11 mouse cellular contexts compared by ENCODE assay signal in the genomic region with DNA sequence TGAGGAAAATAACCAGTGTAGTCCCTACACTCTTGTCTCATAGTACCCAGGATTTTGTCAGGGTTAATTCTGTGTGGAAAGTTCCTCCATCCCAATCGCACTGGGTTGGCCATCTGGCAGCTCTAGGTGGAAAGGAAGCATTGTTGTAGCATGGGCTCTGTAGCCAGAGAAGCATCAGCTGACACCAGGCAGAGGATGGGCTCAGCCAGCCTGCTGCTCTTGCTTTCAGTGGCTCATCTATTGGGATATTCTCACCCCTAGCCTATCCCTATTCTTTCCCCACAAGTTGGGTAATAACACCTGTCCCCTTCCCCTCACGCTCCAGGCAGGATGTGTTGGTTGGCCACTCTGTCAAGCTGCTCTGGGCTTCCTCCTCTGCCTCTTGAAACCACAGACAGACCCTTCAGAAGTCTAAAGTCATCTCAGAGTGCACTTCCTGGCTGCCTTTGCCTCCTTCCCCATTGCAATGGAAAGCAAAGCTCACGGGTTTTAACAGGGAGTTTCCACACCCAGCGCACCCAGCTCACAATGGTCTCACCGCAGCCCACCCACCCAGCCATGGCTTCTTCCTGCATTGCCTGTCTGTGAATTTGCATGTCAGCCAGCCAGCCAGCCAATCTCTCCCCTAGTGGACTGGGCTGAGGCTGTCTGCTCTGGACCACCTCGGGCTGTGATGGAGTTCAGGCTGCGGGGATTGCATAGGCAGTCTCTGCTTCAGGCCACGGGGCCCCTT. TPM values are rescaled to one million over a fixed set of nuclear protein-coding genes. Genes with fewer than 3 reads are reported as not detected.
DNase-seq lines count a peak whose midpoint lies in the region; ATAC-seq and TF ChIP-seq lines count a peak whose summit lies in the region.
"Had no signal": no experiment of that assay in that cellular context is flagged by ENCODE, and none has a peak within 500 bp of the region (broad histone marks: within the 10 kb centered on the region; RNA-seq: fewer than 3 reads in every experiment).

No protein-coding gene starts in this region.

- H3K36me3 ChIP-seq in heart, embryonic 13.5 days, result no peaks in the 10 kb centered on the region
- no peaks in the 10 kb centered on the region; the same call in 1 of the 2 replicates for H3K36me3 ChIP-seq in liver, postnatal 0 days (replicated peaks; ENCODE audit: insufficient read depth, low read length)
- H3K36me3 ChIP-seq: lung, embryonic 15.5 days had no signal

- WGBS in heart, embryonic 13.5 days, result 55% methylated on average over 8 of the region's 8 CpGs
- 23% methylated on average over 8 of the region's 8 CpGs for WGBS in liver, postnatal 0 days (ENCODE audit: insufficient replicate concordance)

- no peak for TF ChIP-seq EP300 in liver, postnatal 0 days (IDR thresholded peaks at IDR 0.05; ENCODE audit: low read depth)

- no peak overlapping the region for H3K27ac ChIP-seq in heart, embryonic 13.5 days (replicated peaks)
- peak overlapping the region; percentile 55; the same call in 1 of the 2 replicates for H3K27ac ChIP-seq in liver, postnatal 0 days (ENCODE audit: low read depth)
- no peak overlapping the region for H3K27ac ChIP-seq in gastrocnemius, adult 2 months
- H3K27ac ChIP-seq: lung, embryonic 15.5 days had no signal

- H3K27me3 ChIP-seq in heart, embryonic 13.5 days (replicated peaks), result no peaks in the 10 kb centered on the region
- H3K27me3 ChIP-seq in liver, postnatal 0 days (ENCODE audit: insufficient read depth, low read length), result no peaks in the 10 kb centered on the region
- H3K27me3 ChIP-seq: lung, embryonic 15.5 days; Patski had no signal

- intact Hi-C loops in gastrocnemius, adult 2 months (cut with DNase I), result no loop called here

- H3K4me3 ChIP-seq in heart, embryonic 13.5 days, result no peak overlapping the region
- H3K4me3 ChIP-seq in liver, postnatal 0 days (ENCODE audit: low read depth, low read length), result no peak overlapping the region
- H3K4me3 ChIP-seq in gastrocnemius, adult 2 months, result no peak overlapping the region
- H3K4me3 ChIP-seq: lung, embryonic 15.5 days had no signal

- no peak for TF ChIP-seq CTCF in liver, postnatal 0 days (IDR thresholded peaks at IDR 0.05; ENCODE audit: low read depth)
- TF ChIP-seq CTCF in gastrocnemius, adult 2 months (IDR thresholded peaks at IDR 0.05), result no peak

- ATAC-seq in heart, embryonic 13.5 days (ENCODE audit: extremely low read depth, insufficient number of reproducible peaks, low FRiP score, low TSS enrichment), result no peak
- ATAC-seq in liver, postnatal 0 days, result peak; percentile 36; the same call in 1 of the 2 replicates
- ATAC-seq: Patski had no signal

- 0 out of 2 replicates have a peak overlapping the region, but pooled peaks have one; percentile 5 for H3K9ac ChIP-seq in heart, embryonic 13.5 days
- no peak overlapping the region for H3K9ac ChIP-seq in liver, postnatal 0 days (replicated peaks)
- H3K9ac ChIP-seq: lung, embryonic 15.5 days had no signal

- no peaks in the 10 kb centered on the region for H3K9me3 ChIP-seq in heart, embryonic 13.5 days
- no peaks in the 10 kb centered on the region for H3K9me3 ChIP-seq in liver, postnatal 0 days (ENCODE audit: low read length)
- H3K9me3 ChIP-seq: lung, embryonic 15.5 days had no signal

- H3K4me2 ChIP-seq in heart, embryonic 13.5 days, result no peak overlapping the region
- 0 out of 2 replicates have a peak overlapping the region, but pooled peaks have one; percentile 24 for H3K4me2 ChIP-seq in liver, postnatal 0 days (ENCODE audit: low read depth, low read length)
- H3K4me2 ChIP-seq: lung, embryonic 15.5 days had no signal

- H3K4me1 ChIP-seq in heart, embryonic 13.5 days, result 0 out of 2 replicates have a peak, but pooled peaks cover 4% of the 10 kb centered on the region
- H3K4me1 ChIP-seq in liver, postnatal 0 days (ENCODE audit: insufficient read depth), result peaks cover 5% of the 10 kb centered on the region; the same call in 1 of the 2 replicates
- H3K4me1 ChIP-seq: lung, embryonic 15.5 days had no signal

- no peak for DNase-seq in heart, adult 18-20 months
- DNase-seq in CD4-positive helper T cell, adult 2 months (ENCODE audit: low read depth, low spot score), result peak; percentile 89
- peak; percentile 12 for DNase-seq in embryo, embryonic 10.5 days (ENCODE audit: low spot score)
- peak; percentile 38 for DNase-seq in liver, postnatal 0 days
- DNase-seq in thymus, postnatal 10 days (ENCODE audit: low spot score in 2 of 2), result peak; percentile 23 to 30
- no peak for DNase-seq in urinary bladder, adult 2 months (ENCODE audit: low spot score)
- no peak for DNase-seq in gastrocnemius, adult 2 months

RNA-seq across cellular contexts. Expression of a gene that starts 15.0 kb away (rescaled TPM):
- polyA plus RNA-seq in heart, embryonic 13.5 days (2015; fragmentation: Nextera tagmentation; extraction: Ambion mirVana), result 7.2 and 9.3 TPM in 2 replicates
- under 1 TPM; 0.80 to 0.92 TPM for total RNA-seq in heart, adult 18-20 months (2021)
- polyA plus RNA-seq in liver, postnatal 0 days (2015; fragmentation: Nextera tagmentation; extraction: Ambion mirVana), result 1.8 and 2.2 TPM in 2 replicates
- polyA plus RNA-seq in urinary bladder, adult 2 months (2012; rRNA removed), result 2.9 and 3.1 TPM in 2 replicates
- total RNA-seq in gastrocnemius, adult 2 months (2021), result under 1 TPM; 0.15 to 0.20 TPM
- polyA plus RNA-seq: Patski had no signal

RNA-seq across cellular contexts. Expression of a gene that starts 31.3 kb away (rescaled TPM):
- polyA plus RNA-seq in heart, embryonic 13.5 days (2015; fragmentation: Nextera tagmentation; extraction: Ambion mirVana), result 44.6 and 47.2 TPM in 2 replicates
- total RNA-seq in heart, adult 18-20 months (2021), result 100 to 1,000 TPM; 145 to 150 TPM
- polyA plus RNA-seq in liver, postnatal 0 days (2015; fragmentation: Nextera tagmentation; extraction: Ambion mirVana), result 0.13 TPM in 2 replicates
- polyA plus RNA-seq in urinary bladder, adult 2 months (2012; rRNA removed), result 0.11 and 0.22 TPM in 2 replicates
- total RNA-seq in gastrocnemius, adult 2 months (2021), result 100 to 1,000 TPM in 1 of 2 experiments, 10 to 100 TPM in 1; 70.1 to 116 TPM

RNA-seq across cellular contexts. Expression of a gene that starts 37.2 kb away (rescaled TPM):
- 0.13 TPM in 1 of 2 replicates, not detected in the other for polyA plus RNA-seq in heart, embryonic 13.5 days (2015; fragmentation: Nextera tagmentation; extraction: Ambion mirVana)
- not detected for total RNA-seq in heart, adult 18-20 months (2021)
- polyA plus RNA-seq in liver, postnatal 0 days (2015; fragmentation: Nextera tagmentation; extraction: Ambion mirVana), result not detected in 2 replicates
- 0.12 TPM in 1 of 2 replicates, not detected in the other for polyA plus RNA-seq in urinary bladder, adult 2 months (2012; rRNA removed)
- not detected for total RNA-seq in gastrocnemius, adult 2 months (2021)
- polyA plus RNA-seq: gonadal fat pad, adult 2 months; Patski had no signal

RNA-seq across cellular contexts. Expression of a gene that starts 55.5 kb away (rescaled TPM):
- polyA plus RNA-seq in heart, embryonic 13.5 days (2015; fragmentation: Nextera tagmentation; extraction: Ambion mirVana), result 18.7 and 26.2 TPM in 2 replicates
- total RNA-seq in heart, adult 18-20 months (2021), result 10 to 100 TPM; 21.6 to 23.5 TPM
- 44.8 and 48.9 TPM in 2 replicates for polyA plus RNA-seq in liver, postnatal 0 days (2015; fragmentation: Nextera tagmentation; extraction: Ambion mirVana)
- 23.8 and 25.0 TPM in 2 replicates for polyA plus RNA-seq in urinary bladder, adult 2 months (2012; rRNA removed)
- total RNA-seq in gastrocnemius, adult 2 months (2021), result 10 to 100 TPM; 10.4 to 12.1 TPM

Comparison
In these comparisons a context has a peak if more than half of its experiments do, and no peak if none do; other contexts are left out.
1. DNase-seq: peak in CD4-positive helper T cell, adult 2 months (single experiment), embryo, embryonic 10.5 days (single experiment), liver, postnatal 0 days (single experiment) and thymus, postnatal 10 days (2 of 2); none in heart, adult 18-20 months (0 of 2), urinary bladder, adult 2 months (single experiment) and gastrocnemius, adult 2 months (single experiment).
2. RNA of a gene that starts 31.3 kb away (polyA plus RNA-seq): 44.6 to 47.2 TPM in heart, embryonic 13.5 days; 0.13 TPM in liver, postnatal 0 days and 0.11 to 0.22 TPM in urinary bladder, adult 2 months; every median in the first group is over 10 times any median in the second.